Mouse (Mus musculus): Measurements from ENCODE around the gene B3gnt9. TPM values are rescaled to one million over a fixed set of nuclear protein-coding genes. Genes with fewer than 3 reads are reported as not detected.

B3gnt9 gene
- total and polyA plus RNA-seq, 3 experiments = 0.57 to 4.1 (median 0.66) TPM

DNA sequence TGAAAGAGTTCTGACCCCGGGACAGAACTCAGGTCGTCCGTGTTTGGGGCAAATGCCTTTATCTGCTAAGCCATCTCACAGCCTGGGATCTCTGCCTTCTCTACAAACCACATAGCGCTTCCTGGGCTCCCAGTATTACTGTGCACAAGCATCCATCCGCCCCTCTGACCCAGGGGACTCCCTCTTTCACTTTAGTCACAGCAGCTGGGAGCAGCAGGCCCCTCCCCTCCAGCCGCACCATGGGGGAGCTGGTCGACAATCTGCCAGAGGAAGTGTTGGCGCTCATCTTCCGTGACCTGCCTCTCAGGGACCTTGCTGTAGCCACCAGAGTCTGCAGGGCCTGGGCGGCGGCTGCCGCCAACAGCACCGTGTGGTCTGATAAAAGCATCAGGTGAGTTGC lies 11.8 kb upstream of the B3gnt9 start:
- Histone ChIP-seq H3K4me1 (ENCODE audit: control insufficient read depth in 1 of 2, insufficient read depth in 2 of 2) (peaks cover 0 to 24% of the 10 kb centered on the region in 2 experiments; a peak in 2 of 4 replicates), H3K4me2 (ENCODE audit: insufficient read depth, low read depth, poor library complexity, severe bottlenecking) (no peak overlapping the region), H3K79me2 (replicated peaks; ENCODE audit: control insufficient read depth, extremely low read depth, insufficient read depth, poor library complexity, severe bottlenecking) (no peaks in the 10 kb centered on the region), H3K9me3 (replicated peaks; ENCODE audit: low read length) (peaks cover 19% of the 10 kb centered on the region), H3K36me3 (replicated peaks in 1 of 2; ENCODE audit: control insufficient read depth in 1 of 2, insufficient read depth in 1 of 2, low read length in 1 of 2) (peaks cover 22 to 40% of the 10 kb centered on the region in 2 experiments), H3K9ac (ENCODE audit: insufficient read depth, low read depth) (no peak overlapping the region), H3K4me3 (replicated peaks in 1 of 3; ENCODE audit: low read depth in 2 of 3, low read length in 2 of 3, poor library complexity in 1 of 3) (peak overlapping the region in 1 of 3 experiments; percentile 1), H3K27ac (ENCODE audit: insufficient read depth, low read depth) (no peak overlapping the region), H3K27me3 (replicated peaks) (no peaks in the 10 kb centered on the region)
- DNase-seq (ENCODE audit: extremely low read depth) = peak; percentile 90
- dilution Hi-C loops (cut with MboI; ENCODE audit: extremely low pct_ligation_motif_present, extremely low pct_unique_long_range_greater_than_20kb, low sequenced_read_pairs) = no loop called here
- TF ChIP-seq EP300 (IDR thresholded peaks at IDR 0.05; ENCODE audit: low read length) = peak; percentile 51; the same call in 1 of the 2 replicates
- 0 out of 2 replicates have a peak, but pooled peaks have one; percentile 50 for TF ChIP-seq MAZ (IDR thresholded peaks at IDR 0.05; ENCODE audit: low read depth, low read length)
- TF ChIP-seq UBTF (IDR thresholded peaks at IDR 0.05; ENCODE audit: low read depth, low read length) = no peak
- 0 out of 2 replicates have a peak, but pooled peaks have one; percentile 26 for TF ChIP-seq SIN3A (IDR thresholded peaks at IDR 0.05; ENCODE audit: low read length)
- TF ChIP-seq IRF4 (IDR thresholded peaks at IDR 0.05; ENCODE audit: low read depth, low read length) = peak; percentile 26; the same call in 1 of the 2 replicates
- no peak for TF ChIP-seq NRF1 (IDR thresholded peaks at IDR 0.05; ENCODE audit: low read depth, low read length)
- TF ChIP-seq ETS1 (conservative IDR thresholded peaks at IDR 0.05; ENCODE audit: low read depth, low read length) = peak; percentile 54
- in situ Hi-C loops (cut with MboI; ENCODE audit: low pct_ligation_motif_present, low pct_unique_long_range_greater_than_20kb, low sequenced_read_pairs) = no loop called here

DNA sequence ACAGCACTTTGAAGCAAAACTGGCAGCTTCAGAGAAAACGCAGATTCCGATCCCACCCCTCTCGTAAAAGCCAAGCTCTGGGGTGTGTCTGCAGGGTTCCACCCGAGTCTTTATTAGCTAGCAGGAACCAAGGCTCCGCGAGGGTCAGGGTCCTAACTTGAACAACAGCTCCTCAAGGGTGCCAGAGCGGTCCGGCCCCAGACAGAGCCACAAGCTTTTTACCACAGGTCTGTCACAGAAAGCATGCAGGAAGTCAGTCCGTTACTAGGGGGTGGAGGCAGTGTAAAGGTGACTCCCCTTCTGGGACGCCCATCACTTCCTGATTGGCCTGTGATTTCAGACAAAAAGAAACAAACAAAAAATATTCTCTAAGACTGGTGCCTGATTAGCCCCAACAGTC lies 10.2 kb upstream of the B3gnt9 start:
- peaks cover 4 to 40% of the 10 kb centered on the region in 2 experiments; a peak in 3 of 4 replicates for H3K4me1 ChIP-seq (ENCODE audit: control insufficient read depth in 1 of 2, insufficient read depth in 2 of 2)
- H3K27ac ChIP-seq (ENCODE audit: insufficient read depth, low read depth) = peak overlapping the region; percentile 13; the same call in 1 of the 2 replicates
- TF ChIP-seq CHD1 (IDR thresholded peaks at IDR 0.05; ENCODE audit: low read depth, low read length) (0 out of 2 replicates have a peak, but pooled peaks have one; percentile 36), MAX (IDR thresholded peaks at IDR 0.05; ENCODE audit: low read length) (peak; percentile 55; the same call in 1 of the 2 replicates), SMC3 (IDR thresholded peaks at IDR 0.05; ENCODE audit: low read depth, low read length) (no peak), JUN (IDR thresholded peaks at IDR 0.05; ENCODE audit: insufficient read depth, low read depth, low read length) (no peak), CTCF (conservative IDR thresholded peaks at IDR 0.05 in 1 of 2, IDR thresholded peaks at IDR 0.05 in 1 of 2; ENCODE audit: low read depth in 2 of 2, low read length in 2 of 2) (no peak), TCF12 (IDR thresholded peaks at IDR 0.05; ENCODE audit: low read depth, low read length) (0 out of 2 replicates have a peak, but pooled peaks have one; percentile 38), GABPA (IDR thresholded peaks at IDR 0.05; ENCODE audit: insufficient replicate concordance, low read depth, low read length) (no peak), ZNF384 (IDR thresholded peaks at IDR 0.05; ENCODE audit: low read depth, low read length) (no peak), RAD21 (IDR thresholded peaks at IDR 0.05; ENCODE audit: low read depth, low read length) (no peak), RCOR1 (conservative IDR thresholded peaks at IDR 0.05; ENCODE audit: low read depth, low read length) (no peak), MEF2A (IDR thresholded peaks at IDR 0.05; ENCODE audit: borderline replicate concordance, low read depth, low read length) (0 out of 2 replicates have a peak, but pooled peaks have one; percentile 11), SIN3A (IDR thresholded peaks at IDR 0.05; ENCODE audit: low read length) (peak; percentile 92), POLR2AphosphoS2 (IDR thresholded peaks at IDR 0.05; ENCODE audit: low read depth, low read length) (no peak), NELFE (IDR thresholded peaks at IDR 0.05; ENCODE audit: low read depth, low read length) (peak; percentile 53; the same call in 1 of the 2 replicates), MAZ (IDR thresholded peaks at IDR 0.05; ENCODE audit: low read depth, low read length) (0 out of 2 replicates have a peak, but pooled peaks have one; percentile 55), MYC (IDR thresholded peaks at IDR 0.05; ENCODE audit: low read depth, low read length) (0 out of 2 replicates have a peak, but pooled peaks have one; percentile 46), ELF1 (IDR thresholded peaks at IDR 0.05; ENCODE audit: low read depth, low read length) (peak; percentile 86), MXI1 (IDR thresholded peaks at IDR 0.05; ENCODE audit: low read depth, low read length) (peak; percentile 86), POLR2A (IDR thresholded peaks at IDR 0.05; ENCODE audit: low read depth, low read length) (peak; percentile 56; the same call in 1 of the 2 replicates), TBP (conservative IDR thresholded peaks at IDR 0.05; ENCODE audit: low read depth, low read length) (0 out of 2 replicates have a peak, but pooled peaks have one; percentile 42), PAX5 (IDR thresholded peaks at IDR 0.05; ENCODE audit: low read length) (no peak)
- dilution Hi-C loops (cut with MboI; ENCODE audit: extremely low pct_ligation_motif_present, extremely low pct_unique_long_range_greater_than_20kb, low sequenced_read_pairs) (no loop called here), in situ Hi-C loops (cut with MboI; ENCODE audit: low pct_ligation_motif_present, low pct_unique_long_range_greater_than_20kb, low sequenced_read_pairs) (no loop called here)
- H3K9ac ChIP-seq (ENCODE audit: insufficient read depth, low read depth) = peak overlapping the region; percentile 64
- DNase-seq (ENCODE audit: extremely low read depth) = peak; percentile 81
- H3K79me2 ChIP-seq (replicated peaks; ENCODE audit: control insufficient read depth, extremely low read depth, insufficient read depth, poor library complexity, severe bottlenecking) = no peaks in the 10 kb centered on the region
- peaks cover 22 to 38% of the 10 kb centered on the region in 2 experiments for H3K36me3 ChIP-seq (replicated peaks in 1 of 2; ENCODE audit: control insufficient read depth in 1 of 2, insufficient read depth in 1 of 2, low read length in 1 of 2)
- peak overlapping the region; percentile 79 to 86 (median 83) for H3K4me3 ChIP-seq (replicated peaks in 1 of 3; ENCODE audit: low read depth in 2 of 3, low read length in 2 of 3, poor library complexity in 1 of 3)
- peaks cover 23% of the 10 kb centered on the region for H3K9me3 ChIP-seq (replicated peaks; ENCODE audit: low read length)
- H3K4me2 ChIP-seq (ENCODE audit: insufficient read depth, low read depth, poor library complexity, severe bottlenecking) = peak overlapping the region; percentile 52
- no peaks in the 10 kb centered on the region for H3K27me3 ChIP-seq (replicated peaks)
